Mouse (Mus musculus): ENCODE data around the gene Psmd8. TPM values are rescaled to one million over a fixed set of nuclear protein-coding genes. Genes with fewer than 3 reads are reported as not detected.

The Psmd8 gene
- polyA plus RNA-seq, 1 experiment from 2014 or later, result 273 TPM

DNA sequence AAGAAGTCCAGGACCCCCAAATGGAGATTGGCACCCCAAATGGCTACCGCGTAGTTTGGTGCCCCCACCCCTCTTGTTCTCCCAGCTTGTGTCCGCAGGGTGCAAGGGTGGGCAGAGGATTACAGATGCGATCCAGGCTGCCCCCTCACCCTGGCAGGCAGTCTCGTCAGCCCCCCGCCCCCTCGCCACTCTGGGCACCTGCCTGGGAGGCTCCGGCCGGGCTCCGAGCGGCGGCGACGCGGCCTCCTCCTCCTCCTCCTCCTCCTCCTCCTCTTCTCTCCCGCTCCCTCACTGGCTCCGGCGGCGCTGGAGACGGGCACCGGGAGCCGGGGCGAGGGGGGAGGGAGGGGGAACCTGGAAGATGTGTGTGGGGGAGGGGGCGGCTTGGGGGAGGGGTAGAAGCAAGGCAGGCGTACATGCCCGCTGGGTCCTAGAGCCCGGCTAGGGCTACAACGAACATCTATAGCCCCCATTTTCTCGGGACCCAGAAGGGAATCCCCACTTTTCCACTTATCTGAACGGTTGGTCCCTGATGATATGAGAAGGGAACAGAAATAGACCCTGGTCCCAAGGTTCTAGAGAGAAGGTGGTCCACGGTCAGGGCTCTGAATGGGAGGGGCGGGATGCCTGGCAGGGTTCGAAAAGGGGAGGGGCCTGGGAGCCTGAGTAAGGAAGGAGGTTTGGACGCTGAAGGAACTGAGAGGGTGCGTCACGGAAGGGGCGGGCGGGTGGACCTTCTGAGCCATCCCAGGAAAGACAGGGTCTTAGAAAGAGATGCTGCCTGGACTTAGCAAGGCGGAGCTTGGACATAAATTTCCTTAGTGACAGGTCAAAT is 11.1 kb downstream of the Psmd8 start:
- Histone ChIP-seq H3K36me3 (peaks cover 19% of the 10 kb centered on the region), H3K9me3 (no peaks in the 10 kb centered on the region), H3K4me1 (peaks cover 41% of the 10 kb centered on the region), H3K27ac (peak overlapping the region; percentile 69), H3K9ac (peak overlapping the region; percentile 76), H3K4me3 (peak overlapping the region; percentile 68), H3K4me2 (peak overlapping the region; percentile 88), H3K27me3 (peaks cover 46% of the 10 kb centered on the region)
- WGBS, result under 1% methylated on average over 25 of the region's 39 CpGs
- ATAC-seq (ENCODE audit: insufficient number of reproducible peaks, insufficient read depth, low FRiP score, low TSS enrichment, low read depth), result peak; percentile 70

- Histone ChIP-seq H3K4me2 (peak overlapping the region; percentile 88), H3K9me3 (no peaks in the 10 kb centered on the region), H3K27me3 (peaks cover 40% of the 10 kb centered on the region), H3K4me1 (peaks cover 41% of the 10 kb centered on the region), H3K27ac (peak overlapping the region; percentile 69), H3K36me3 (peaks cover 13% of the 10 kb centered on the region), H3K4me3 (peak overlapping the region; percentile 68), H3K9ac (peak overlapping the region; percentile 76)
- 2% methylated on average over 14 of the region's 14 CpGs for WGBS
- no peak for ATAC-seq (ENCODE audit: insufficient number of reproducible peaks, insufficient read depth, low FRiP score, low TSS enrichment, low read depth)
Observed at GRCm38 (mm10) chr7:29168791-29169230, 11.7 kb downstream of the Psmd8 start.

- Histone ChIP-seq H3K4me1 (peaks cover 42% of the 10 kb centered on the region), H3K27ac (peak overlapping the region; percentile 69; the same call in 1 of the 2 replicates)
- 4% methylated on average over 10 of the region's 10 CpGs for WGBS
Observed at GRCm38 (mm10) chr7:29168121-29168695, 12.3 kb downstream of the Psmd8 start.

GRCm38 (mm10) chr7:29167656-29168055 is 12.8 kb downstream of the Psmd8 start:
- peaks cover 1% of the 10 kb centered on the region; the same call in 1 of the 2 replicates for H3K36me3 ChIP-seq
- no peak for ATAC-seq (ENCODE audit: insufficient number of reproducible peaks, insufficient read depth, low FRiP score, low TSS enrichment, low read depth)
- peak overlapping the region; percentile 68 for H3K4me3 ChIP-seq
- H3K27ac ChIP-seq, result no peak overlapping the region
- peaks cover 28% of the 10 kb centered on the region for H3K27me3 ChIP-seq
- H3K9me3 ChIP-seq, result no peaks in the 10 kb centered on the region
- peaks cover 47% of the 10 kb centered on the region for H3K4me1 ChIP-seq
- H3K4me2 ChIP-seq, result peak overlapping the region; percentile 88
- peak overlapping the region; percentile 76 for H3K9ac ChIP-seq
- WGBS, result 17% methylated on average over 19 of the region's 19 CpGs

More at GRCm38 (mm10) chr7:29168121-29168695, 12.3 kb downstream of the Psmd8 start:
- no peaks in the 10 kb centered on the region for H3K9me3 ChIP-seq
- peak overlapping the region; percentile 88 for H3K4me2 ChIP-seq
- no peak for ATAC-seq (ENCODE audit: insufficient number of reproducible peaks, insufficient read depth, low FRiP score, low TSS enrichment, low read depth)
- peak overlapping the region; percentile 76 for H3K9ac ChIP-seq
- H3K4me3 ChIP-seq, result peak overlapping the region; percentile 68
- H3K27me3 ChIP-seq, result peaks cover 34% of the 10 kb centered on the region
- H3K36me3 ChIP-seq, result peaks cover 7% of the 10 kb centered on the region

- WGBS, result 17% methylated on average over 9 of the region's 9 CpGs
- Histone ChIP-seq H3K9me3 (no peaks in the 10 kb centered on the region), H3K4me3 (no peak overlapping the region), H3K27me3 (peaks cover 26% of the 10 kb centered on the region), H3K9ac (no peak overlapping the region), H3K4me1 (peaks cover 13% of the 10 kb centered on the region), H3K27ac (no peak overlapping the region), H3K4me2 (no peak overlapping the region), H3K36me3 (0 out of 2 replicates have a peak, but pooled peaks cover 7% of the 10 kb centered on the region)
- ATAC-seq (ENCODE audit: insufficient number of reproducible peaks, insufficient read depth, low FRiP score, low TSS enrichment, low read depth), result no peak
Observed at GRCm38 (mm10) chr7:29162750-29163525, 17.6 kb downstream of the Psmd8 start.

DNA sequence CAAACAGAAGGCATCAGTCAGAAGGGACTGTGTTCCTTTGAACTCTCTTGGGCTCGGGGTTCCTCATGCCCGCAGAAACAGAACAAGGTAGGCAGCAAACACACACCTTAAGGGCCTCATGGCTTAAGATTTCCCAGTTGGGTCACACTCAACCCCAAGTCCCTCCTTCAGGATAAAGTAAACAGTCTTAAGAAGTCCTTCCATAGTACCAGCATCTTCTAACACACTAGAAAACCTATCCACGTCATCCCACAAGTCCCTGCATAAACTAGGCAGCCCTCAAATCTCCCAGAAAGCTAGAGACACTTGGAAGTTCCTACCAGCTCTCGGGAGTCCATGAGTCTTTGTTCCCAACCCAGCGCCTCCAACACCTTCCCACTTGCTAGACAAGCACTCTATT is 18.2 kb downstream of the Psmd8 start:
- Histone ChIP-seq H3K4me1 (peaks cover 8% of the 10 kb centered on the region), H3K4me3 (no peak overlapping the region), H3K36me3 (0 out of 2 replicates have a peak, but pooled peaks cover 7% of the 10 kb centered on the region), H3K9ac (no peak overlapping the region), H3K27ac (no peak overlapping the region), H3K4me2 (no peak overlapping the region), H3K27me3 (peaks cover 25% of the 10 kb centered on the region), H3K9me3 (no peaks in the 10 kb centered on the region)
- WGBS, result 74% methylated on average over 5 of the region's 5 CpGs
- no peak for ATAC-seq (ENCODE audit: insufficient number of reproducible peaks, insufficient read depth, low FRiP score, low TSS enrichment, low read depth)

DNA sequence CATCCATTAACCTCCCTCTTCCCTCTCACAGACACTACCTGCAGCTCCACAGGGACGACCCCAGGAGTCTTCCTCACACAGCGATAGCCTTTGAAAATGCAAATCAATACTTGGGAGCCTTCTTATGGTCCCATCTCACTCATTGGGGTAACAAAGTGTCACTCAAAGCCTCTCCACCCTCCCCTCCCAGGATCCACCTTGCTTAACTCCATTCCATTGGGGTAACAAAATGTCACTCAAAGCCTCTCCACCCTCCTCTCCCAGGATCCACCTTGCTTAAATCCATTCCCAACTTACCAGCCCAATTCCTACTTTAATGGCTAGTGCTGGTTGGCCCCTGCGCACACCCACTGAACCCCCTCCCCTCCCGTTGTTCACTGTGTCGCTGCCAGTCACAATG is 22.2 kb downstream of the Psmd8 start:
- peaks cover 25% of the 10 kb centered on the region for H3K27me3 ChIP-seq
- no peak overlapping the region for H3K9ac ChIP-seq
- 0 out of 2 replicates have a peak, but pooled peaks cover 2% of the 10 kb centered on the region for H3K9me3 ChIP-seq
- H3K36me3 ChIP-seq, result peaks cover 13% of the 10 kb centered on the region; the same call in 1 of the 2 replicates
- H3K27ac ChIP-seq, result no peak overlapping the region
- no peak for ATAC-seq (ENCODE audit: insufficient number of reproducible peaks, insufficient read depth, low FRiP score, low TSS enrichment, low read depth)
- H3K4me1 ChIP-seq, result peaks cover 12% of the 10 kb centered on the region
- H3K4me2 ChIP-seq, result no peak overlapping the region
- H3K4me3 ChIP-seq, result no peak overlapping the region
- WGBS, result 2% methylated on average over 5 of the region's 5 CpGs

- H3K9me3 ChIP-seq, result 0 out of 2 replicates have a peak, but pooled peaks cover 2% of the 10 kb centered on the region
- peaks cover 25% of the 10 kb centered on the region for H3K27me3 ChIP-seq
- ATAC-seq (ENCODE audit: insufficient number of reproducible peaks, insufficient read depth, low FRiP score, low TSS enrichment, low read depth), result peak; percentile 71
- peaks cover 6% of the 10 kb centered on the region; the same call in 1 of the 2 replicates for H3K36me3 ChIP-seq
- H3K27ac ChIP-seq, result peak within 1 kb of the TSS; percentile 79
- H3K4me3 ChIP-seq, result peak within 1 kb of the TSS; percentile 87
- peak within 1 kb of the TSS; percentile 96 for H3K4me2 ChIP-seq
- peak within 1 kb of the TSS; percentile 81 for H3K9ac ChIP-seq
- H3K4me1 ChIP-seq, result peaks cover 3% of the 10 kb centered on the region; the same call in 1 of the 2 replicates
- WGBS, result 3% methylated on average over 68 of the region's 68 CpGs
Observed at GRCm38 (mm10) chr7:29155838-29156782, 24.4 kb downstream of the Psmd8 start, which contains the start of gene Fam98c. Gene Fam98c (minus strand): TSS chr7:29156234.

GRCm38 (mm10) chr7:29155196-29155837 is 25.2 kb downstream of the Psmd8 start:
- Histone ChIP-seq H3K36me3 (peaks cover 6% of the 10 kb centered on the region; the same call in 1 of the 2 replicates), H3K27me3 (peaks cover 25% of the 10 kb centered on the region), H3K4me1 (peaks cover 3% of the 10 kb centered on the region; the same call in 1 of the 2 replicates), H3K9me3 (0 out of 2 replicates have a peak, but pooled peaks cover 2% of the 10 kb centered on the region), H3K4me3 (peak overlapping the region; percentile 87), H3K9ac (peak overlapping the region; percentile 81), H3K4me2 (peak overlapping the region; percentile 96), H3K27ac (peak overlapping the region; percentile 79)
- WGBS, result 7% methylated on average over 37 of the region's 37 CpGs
- ATAC-seq (ENCODE audit: insufficient number of reproducible peaks, insufficient read depth, low FRiP score, low TSS enrichment, low read depth), result peak; percentile 76
